Mouse (Mus musculus) gastrocnemius, postnatal 10 days (tissue): ENCODE data around the gene Tpst2. TPM values are rescaled to one million over a fixed set of nuclear protein-coding genes. Genes with fewer than 3 reads are reported as not detected.
A peak's percentile ranks its signal among the peaks of the same experiment; 100 is the strongest.

ENCODE experiments used
- DNase-seq: peaks from one replicate; pipeline ENCODE4 v3.0.0; 2021; ENCODE audit warnings: mixed read lengths
- total RNA-seq, 2 experiments: library from RNA; stranded (reverse); gene quantifications; 2 replicates each; pipeline ENCODE4 v1.2.3; 2021

The Tpst2 gene
- total RNA-seq, 2 experiments from 2014 or later: 21.5 to 23.6 TPM

DNA sequence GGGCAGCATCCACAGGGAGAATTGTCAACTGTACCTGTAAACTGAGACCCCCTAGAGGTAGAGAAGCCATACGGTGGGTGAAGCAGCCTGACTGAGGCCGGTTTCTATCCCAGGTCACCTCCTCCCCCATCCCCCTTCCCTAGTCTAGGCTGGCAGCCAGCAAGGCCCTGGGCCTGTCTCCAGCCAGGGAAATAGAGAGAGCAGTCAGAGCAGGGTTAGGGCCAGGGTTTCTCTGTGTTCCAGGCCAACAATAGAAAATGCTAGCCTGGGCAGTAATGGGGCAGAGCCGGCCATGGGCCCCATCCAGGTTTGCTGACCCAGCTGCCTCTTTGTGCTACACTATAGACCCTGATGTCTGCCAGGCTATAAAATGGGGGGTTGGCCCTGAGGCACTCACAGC, 21.1 kb upstream of the Tpst2 start, which contains the start of gene Crybb1:
Gene Crybb1, plus strand, starts transcription at position 390 of the 400 bp plus-strand sequence.
- DNase-seq: peak; percentile 54

DNA sequence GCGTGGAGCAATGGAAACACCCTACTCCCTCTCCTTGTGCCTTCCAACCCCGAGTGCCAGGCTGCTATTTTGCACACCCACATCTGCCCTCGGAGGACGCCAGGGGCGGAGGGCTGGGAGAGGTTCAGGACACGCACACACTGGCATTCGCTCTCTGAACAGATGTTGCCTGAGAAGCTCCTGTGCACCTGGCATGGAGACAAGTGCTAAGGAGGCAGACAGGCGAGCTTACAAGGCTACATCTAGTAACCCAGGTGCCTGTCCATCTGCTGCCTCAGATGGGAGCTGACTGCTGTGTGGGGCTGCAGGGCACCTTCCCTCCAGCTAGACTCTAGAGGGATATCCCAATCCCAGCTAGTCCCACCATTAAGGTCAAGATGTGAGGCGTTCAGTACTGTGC, 20.0 kb upstream of the Tpst2 start:
- DNase-seq: no peak

DNA sequence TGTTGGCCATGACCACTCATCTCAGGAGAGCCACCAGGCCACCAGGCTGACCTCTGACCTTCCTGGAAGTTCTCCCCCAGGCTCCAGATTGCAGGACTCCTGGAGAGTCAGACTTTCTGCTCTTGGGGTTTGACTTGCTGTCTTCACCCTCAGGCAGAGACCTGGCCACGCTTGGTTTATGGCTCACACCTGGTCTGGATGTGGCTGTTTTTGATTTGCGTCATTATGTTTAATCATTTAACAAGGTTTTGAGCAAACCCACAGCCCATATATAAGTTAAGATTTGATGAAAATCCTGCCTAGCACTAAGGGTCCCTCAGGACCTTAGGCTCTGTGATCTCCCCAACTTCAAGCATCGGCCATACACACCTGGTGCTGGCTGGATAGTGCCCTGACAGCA, 18.6 kb upstream of the Tpst2 start:
- no peak for DNase-seq

DNA sequence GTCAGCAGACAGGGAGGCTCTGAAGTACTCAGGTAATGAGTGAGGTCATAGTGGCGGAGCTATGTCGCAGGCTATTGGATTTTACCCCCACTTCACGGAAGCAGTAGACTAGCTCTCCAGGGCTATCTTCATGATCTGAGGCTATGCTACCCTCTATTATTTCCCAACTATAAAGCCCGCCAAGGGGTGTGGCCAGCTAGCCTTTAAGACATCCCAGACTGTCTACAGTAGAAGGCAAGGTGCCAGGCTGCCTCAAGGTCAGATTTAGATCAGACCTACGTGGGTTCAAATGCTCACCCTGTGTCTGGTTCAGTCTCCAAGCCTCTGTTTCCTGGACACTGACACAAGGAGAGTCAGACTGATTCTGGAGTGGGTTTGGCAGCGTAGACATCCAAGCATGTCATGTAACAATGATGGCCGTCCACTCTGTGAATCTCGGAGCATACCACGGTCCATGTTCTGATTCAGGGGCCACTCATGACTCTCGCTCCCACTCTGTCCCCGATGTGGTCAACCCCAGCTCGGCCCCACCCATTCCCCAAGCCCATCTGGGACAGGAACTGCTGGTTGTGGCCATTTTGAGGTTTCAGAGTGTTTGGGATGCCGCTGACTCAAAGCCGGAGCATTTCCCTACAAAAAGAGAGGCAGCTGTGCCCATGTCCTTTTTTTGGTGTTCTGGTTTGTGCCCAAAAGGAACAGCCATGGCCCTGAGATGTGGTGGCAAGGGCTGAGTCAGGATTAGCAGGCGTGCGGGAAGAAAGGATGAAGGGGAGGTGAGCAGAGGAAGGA, 16.4 kb upstream of the Tpst2 start:
- DNase-seq: no peak

DNA sequence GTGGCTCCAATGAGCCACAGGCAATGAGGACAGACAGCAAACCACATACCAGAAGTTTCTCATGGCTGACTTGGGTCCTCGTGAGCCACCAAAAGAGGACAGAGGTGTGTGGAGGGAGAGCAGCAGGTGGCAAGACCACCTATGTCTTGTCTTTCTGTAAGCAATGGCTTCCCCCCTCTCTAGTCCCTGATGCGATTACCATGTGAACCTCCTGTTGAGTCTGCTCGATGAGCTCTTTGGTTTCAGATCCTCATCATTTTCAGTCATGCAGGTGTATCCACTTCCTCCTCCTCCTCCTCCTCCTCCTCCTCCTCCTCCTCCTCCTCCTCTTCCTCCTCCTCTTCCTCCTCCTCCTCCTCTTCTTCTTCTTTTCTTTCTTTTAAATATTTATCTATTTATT, 15.7 kb upstream of the Tpst2 start:
- no peak for DNase-seq

DNA sequence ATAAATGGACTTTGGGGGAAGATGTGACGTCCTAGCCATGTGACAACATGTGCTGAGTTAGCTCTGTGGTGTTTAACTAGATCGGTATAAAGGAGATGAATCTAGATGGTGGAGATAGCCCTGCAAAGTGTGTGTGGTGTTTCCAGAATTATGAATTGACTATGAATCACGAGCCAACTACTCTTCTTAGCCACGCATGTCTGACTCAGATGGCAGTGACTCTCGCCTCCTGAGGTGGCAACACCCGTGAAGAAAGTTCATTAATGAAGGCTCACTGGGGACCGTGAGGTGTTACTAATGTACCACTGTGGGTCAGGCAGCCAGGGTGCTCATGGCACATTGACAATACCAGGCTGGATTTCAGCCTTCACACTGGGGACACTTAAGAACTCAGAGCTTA, 12.4 kb upstream of the Tpst2 start:
- DNase-seq: no peak

DNA sequence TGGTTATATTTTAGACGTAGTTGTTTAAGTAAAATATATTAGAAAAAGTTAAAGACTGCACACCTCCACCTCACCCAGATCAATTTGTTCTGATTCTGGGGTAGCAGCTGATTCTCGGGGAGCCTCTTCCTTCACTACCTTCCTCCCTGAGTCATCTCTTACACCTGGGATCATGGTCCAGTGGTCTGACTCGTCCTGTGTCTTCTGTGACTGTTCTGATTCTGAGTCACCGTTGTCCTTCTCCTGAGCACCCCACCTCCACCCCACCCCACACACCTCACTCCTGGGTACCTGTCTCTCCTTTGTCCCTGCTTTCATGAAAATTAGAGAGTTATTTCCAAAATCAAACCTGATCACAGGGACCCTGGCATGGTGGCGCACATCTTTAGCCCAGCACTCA, 11.4 kb upstream of the Tpst2 start:
- DNase-seq: no peak

DNA sequence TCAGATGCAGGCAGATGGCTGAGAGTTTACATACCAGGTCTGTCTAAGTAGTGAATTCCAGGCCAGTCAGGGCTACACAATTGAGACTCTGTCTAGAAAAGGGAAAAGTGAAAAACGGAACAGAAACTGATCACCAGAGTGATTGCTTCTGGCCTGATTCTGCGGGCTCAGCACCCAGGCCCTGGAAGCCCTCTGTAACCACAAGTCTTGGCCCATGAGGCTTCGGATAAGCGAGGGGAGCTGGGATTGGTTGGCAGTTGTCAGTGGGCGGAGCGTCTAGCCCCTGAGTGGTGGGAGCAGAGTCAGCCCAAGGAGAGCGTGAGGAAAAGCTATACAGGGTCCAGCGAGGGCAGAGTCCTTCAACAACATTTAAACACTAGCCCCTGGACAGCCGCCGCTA, 11.0 kb upstream of the Tpst2 start:
- no peak for DNase-seq

DNA sequence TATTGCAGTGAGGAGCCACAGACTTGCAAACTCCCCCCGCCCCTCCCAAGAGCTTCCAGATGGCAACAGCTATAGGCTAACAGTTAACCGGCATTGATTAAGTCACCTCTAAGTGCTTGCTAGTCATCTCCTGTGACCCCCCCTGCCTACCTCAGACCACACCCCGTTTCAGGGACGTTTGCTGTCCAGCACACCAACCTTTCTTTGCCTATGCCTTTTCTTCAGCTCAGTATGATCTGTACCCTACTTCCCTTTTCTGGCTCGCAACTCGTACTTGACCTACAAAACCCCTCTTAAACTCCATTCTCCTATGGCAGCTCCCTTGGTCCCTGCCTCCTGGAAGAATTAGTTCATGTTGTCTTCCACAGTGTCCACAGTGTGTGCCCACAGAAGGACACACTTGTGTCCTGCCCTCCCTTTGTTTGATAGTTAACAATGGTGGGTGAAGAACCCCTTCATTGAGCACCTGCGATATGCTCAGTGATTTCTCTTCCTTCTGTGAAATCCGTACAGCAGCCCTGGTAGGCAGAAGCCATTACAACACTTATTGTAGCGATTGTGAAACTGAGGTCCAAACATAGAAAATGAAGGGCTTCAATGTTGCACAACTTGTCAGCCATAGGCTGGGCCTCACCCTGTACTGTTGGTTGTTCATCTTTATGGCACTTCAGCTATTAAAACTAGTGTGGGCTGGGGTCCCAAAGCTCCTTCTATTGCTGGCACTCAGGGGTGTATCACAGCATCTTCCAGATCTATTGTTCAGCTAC, 10.3 kb upstream of the Tpst2 start:
- no peak for DNase-seq

DNA sequence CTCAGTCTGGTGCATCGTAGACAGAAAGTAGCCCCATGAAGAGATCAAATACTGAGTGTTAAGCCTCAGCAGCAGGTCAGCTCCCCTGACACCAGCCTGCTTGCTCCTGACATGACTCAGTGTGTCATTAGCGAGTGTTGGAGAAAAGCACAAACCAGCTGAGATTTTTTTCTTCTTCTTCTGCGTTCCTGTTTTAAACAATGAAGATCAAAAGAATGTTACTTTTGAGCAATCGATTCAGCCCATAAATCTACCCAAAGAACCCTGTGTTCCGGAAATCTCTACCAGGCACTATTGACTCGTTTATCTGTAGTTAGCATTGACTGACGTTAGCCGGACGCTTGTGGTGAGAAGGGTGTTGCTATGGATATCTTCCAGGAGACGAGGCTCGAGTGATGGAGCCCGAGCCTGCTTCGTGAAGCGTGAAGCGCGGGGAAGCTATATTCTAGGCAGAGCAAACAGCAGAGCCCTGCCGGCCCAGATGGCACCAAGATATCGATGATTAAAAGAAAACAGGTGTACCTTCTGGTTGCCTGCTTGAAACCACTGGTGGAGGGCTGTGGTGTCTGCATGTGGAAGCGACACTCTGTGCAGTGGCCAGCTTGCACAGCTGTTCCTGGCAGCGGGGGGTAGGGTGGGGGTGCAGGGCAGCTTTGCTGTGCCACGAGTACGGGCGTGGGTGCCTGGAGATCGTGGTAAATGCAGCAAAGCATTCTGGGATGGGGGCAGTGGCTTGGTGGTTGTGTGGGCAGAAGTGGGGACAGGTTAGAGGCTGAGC, 5.5 kb upstream of the Tpst2 start:
- DNase-seq: peak; percentile 4

DNA sequence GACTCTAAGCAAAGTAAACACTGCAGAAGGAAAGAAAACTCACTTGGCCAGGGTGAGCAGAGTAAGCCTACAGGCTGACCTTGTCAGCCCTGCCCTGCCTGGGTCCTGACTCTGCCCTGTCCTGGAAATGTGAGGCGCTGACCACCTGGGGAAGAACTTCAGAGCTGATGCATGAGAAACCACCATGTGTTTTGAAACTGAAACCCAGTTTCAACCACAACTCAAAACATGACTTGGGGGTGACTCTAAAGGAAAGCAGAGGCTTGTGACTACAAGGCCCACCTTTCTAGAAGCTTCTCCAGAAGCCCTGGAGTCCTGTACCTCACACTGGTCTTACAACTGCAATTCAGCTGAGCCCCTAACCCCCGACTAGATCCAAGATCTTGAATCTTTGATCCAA, 3.6 kb upstream of the Tpst2 start:
- no peak for DNase-seq

DNA sequence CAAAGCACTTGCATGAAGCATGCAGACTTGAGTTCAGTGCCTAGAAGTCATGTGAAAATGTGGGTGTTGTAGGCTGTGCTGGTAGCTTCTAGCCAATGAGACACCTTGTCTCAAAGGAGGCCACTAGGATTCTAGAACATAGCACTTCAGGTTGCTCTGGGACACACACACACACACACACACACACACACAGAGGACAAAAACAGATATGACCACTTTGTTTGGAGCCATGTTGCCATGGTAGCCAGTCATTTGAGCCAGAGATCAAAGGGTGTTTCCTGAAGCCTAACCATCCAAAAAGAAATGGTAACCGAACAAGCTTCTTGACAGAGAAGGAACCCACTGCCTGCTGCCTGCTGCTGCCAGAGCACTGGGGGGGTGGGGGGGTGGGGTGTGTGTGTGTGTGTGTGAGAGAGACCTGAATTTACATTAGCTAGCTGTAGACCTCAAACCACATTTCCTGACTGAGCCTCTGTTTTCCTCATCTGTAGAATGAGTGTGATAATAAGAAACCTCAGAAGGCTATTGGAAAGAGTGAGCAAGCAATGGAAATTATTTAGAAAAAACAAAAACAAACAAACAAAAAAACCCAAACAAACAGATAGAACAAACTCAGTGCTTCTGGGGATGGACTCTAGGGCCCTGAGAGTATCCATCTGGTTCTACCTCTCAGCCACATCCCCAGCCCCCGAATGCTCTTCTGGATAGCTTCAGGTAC, 2.6 kb upstream of the Tpst2 start:
- no peak for DNase-seq

DNA sequence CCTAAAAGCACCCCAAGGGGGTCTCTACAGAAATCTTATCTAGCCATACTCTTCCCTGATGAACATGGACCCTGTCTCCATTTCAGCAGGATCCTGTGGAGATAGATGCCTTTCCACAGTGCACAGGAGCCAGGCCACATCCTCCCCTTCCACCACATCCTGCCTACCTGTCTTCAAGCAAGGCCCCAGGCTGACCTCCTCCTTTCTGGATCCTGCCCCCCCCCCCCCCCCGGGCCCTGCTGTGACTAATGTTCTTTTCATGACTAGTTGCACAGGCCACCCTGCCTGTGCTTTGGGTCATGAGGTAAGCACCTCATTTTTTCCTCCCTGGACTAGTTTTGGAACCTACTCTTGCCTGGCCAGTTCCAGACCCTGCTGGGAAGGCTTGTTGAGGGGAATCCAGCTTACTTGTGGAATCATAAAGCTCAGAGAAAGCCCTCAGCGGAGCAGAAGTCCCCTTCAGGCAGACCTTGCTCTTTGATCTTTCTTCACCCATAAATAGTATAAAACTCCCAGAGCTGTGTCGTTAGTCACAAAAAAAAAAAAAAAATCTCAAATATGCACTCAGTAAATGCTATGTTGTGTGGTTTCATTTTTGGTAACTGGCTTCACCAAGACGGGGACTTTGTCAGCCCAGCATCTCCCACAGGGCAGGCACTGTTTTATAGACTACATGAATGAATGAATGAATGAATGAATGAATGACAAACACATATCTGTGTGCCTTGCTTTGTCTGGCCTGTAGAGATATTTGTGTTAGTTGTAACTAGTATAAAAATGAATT, 1.3 kb upstream of the Tpst2 start:
- DNase-seq: no peak

DNA sequence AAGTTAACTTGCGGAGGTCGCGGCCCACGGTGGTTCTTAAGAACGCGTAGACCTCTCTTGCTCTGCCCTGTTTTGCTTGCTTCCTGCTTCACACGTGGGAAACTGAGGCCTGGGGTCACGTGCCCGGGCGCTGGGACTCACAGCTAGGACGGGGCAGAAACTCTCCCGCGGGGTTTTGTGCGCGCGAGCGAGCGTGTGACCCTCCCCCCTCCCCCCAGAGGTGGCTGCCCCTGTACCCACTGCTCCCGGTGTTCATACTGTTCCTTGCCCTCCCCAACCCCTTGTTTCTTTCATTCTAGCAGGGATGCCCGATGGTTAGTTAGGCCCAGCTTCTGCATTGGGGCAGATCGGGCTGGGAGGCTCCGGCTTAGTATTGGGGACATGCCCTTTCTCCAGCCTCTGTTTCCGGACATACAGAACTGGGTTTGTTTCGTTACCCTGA, 437 bp downstream of the Tpst2 start:
- no peak for DNase-seq

DNA sequence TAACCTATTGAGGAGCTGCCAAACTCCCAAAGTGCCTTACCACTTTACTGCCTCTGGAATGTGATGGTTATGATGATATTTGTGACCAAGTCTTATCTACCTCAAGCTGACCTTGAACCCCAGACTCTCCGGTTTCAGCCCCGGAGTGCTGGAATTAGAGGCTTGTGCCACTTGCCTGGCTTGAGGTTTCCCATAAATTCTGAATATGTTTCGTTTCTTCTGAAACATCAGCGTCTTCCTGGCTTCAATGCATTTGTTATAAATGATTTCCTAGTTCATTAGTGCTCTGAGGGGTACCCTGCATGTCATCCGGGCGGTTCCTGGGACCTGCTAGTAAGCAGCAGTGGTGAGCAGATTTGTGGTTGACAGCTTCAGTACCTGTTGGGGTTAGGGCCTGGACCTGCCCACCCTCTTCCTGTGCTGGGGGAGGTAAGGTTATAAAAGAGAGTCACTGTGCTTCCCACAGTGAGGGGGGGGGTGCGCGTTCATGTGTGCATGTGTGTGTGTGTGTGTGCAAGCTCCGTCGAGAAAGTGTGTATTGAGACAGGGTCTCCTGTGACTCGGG, 1.5 kb downstream of the Tpst2 start:
- peak; percentile 2 for DNase-seq

DNA sequence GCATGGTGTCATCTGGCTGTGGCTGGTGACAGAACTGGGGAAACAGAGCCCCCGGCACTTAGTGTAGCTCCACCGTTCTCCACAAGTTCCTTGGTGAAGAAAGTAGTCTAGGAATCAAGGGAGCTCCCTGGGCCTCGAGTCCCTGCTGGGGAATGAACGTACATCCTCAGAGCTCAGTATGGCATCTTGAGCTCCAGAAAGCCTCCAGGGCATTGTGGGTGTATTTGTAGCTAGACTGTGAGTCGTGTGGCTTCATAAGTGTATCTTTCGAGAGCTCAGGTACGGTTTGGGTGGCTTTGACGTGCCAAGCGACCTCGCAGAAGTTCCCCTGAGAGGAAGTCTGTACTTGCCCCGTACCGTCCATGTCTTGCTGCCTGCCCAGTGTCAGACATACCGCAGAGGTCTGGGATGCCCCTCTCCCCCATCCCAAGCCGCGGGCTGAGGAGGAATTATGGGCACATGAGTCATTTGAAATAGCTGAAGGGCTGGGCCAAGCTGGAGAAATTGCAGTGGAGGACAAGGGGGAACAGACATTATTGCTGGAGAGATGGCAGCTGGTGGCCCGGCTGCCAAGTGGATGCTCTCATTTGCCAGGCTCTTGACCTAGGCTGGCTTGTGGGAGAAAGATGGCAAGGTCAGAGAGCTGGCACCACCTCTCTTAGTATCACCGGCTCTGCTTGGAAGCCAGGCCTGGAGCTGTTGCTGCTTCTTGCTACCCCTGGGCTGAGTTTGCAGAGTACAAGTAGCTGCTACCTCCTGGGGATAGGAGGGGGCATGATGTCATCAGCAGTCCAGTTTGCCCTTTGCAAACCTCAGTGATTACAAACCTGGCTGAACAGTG, 2.9 kb downstream of the Tpst2 start:
- DNase-seq: peak; percentile 45

DNA sequence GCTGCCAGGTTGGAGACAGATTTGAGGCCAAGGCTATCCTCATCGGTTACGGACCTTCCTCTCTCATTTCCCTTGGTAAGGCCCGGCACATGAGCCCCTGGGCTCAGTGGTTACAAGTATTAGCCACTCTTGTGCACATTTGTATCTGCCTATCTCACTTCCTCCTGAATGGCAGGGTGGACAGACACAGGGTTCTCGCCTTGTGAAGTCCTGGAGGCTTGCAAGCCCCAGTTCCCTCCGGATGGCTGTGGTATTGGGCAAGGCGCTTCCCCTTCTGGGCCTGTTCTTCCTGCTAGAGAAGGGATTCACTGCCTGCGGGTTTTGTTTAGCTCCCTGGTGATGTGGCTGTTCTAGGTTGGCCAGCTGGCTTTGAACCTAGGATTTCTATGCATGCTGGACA, 3.7 kb downstream of the Tpst2 start:
- peak; percentile 27 for DNase-seq

DNA sequence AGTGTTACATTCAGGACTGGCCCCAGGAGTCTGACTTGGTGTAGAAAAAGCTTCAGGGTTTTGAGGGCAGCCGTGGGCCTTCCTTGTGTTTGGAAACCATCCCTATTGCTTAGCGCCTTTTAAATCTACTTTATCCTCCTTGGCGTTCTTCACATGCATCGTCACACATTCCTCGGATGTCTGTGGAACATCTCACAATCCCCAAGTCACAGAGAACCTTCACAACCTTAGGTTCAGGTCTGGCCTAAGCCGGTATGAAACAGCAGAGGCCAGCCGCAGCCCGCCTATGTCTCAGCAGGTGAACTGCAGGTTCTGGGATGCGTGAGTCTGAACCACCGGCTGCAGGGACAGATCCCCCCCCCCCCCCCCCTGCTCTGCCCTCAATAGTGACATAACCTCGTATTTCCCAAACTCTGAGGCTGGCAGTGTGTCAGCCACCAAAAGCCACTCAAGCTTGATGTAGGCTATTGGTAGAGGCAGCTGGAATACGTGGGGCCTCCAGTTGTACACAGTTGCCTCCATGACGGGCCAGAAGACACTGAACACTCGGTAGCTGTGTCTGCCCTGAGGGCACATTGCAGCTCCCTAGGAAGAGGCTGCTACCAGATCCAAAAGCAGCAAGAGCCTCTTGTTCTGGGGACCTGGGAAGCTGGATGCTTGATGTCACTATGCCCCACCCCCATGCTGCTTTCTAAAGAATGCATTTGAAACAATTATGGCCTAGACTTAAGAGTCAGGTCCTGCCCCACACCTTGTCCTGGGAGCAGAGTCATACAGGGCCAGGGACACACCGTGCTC, 4.6 kb downstream of the Tpst2 start:
- no peak for DNase-seq

DNA sequence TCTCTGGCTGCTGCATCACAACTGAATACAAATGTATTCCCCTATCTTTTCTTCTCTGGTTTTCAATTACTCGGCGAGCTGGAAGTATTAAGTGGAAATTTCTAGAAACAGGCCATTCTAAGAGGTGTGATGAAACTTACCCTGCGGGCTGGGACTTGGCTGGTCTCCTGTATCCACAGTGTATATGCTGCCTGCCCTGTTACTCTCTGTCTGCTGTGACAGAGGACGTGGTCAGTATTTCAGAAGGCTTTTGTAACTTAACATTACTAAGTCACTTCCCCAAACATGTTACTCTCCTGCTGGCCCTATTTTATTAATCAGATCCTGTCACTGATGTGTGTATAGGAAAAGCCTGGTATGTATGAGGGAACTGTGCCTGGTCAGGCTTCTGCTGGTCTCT, 5.2 kb downstream of the Tpst2 start:
- DNase-seq: no peak
